Mouse (Mus musculus) splenic B cell, adult 2 months (primary cell): ENCODE measurements around the gene Wdr81.

Source experiments
- DNase-seq: peaks from one replicate; pipeline ENCODE4 v3.0.0-alpha.2; 2011; ENCODE audit warnings: low read depth, low spot score
- H3K27me3 ChIP-seq: 2 replicates; pipeline ENCODE4 v1.6.1; 2012; ENCODE audit warnings: mild to moderate bottlenecking, low read length, moderate library complexity, mixed read lengths; ENCODE audit not compliant: control insufficient read depth, poor library complexity, insufficient read depth, severe bottlenecking
- H3K36me3 ChIP-seq: 2 replicates; pipeline ENCODE4 v1.6.1; 2012; ENCODE audit warnings: mild to moderate bottlenecking, low read length, moderate library complexity, mixed read lengths; ENCODE audit not compliant: control insufficient read depth, poor library complexity, insufficient read depth, severe bottlenecking

Gene Wdr81

GRCm38 (mm10) chr11:75455041-75455736 lies 672 bp upstream of the Wdr81 start:
- peaks cover 3% of the 10 kb centered on the region for H3K36me3 ChIP-seq
- no peaks in the 10 kb centered on the region for H3K27me3 ChIP-seq
- DNase-seq = peak; percentile 84

GRCm38 (mm10) chr11:75452812-75453557 lies 1.5 kb downstream of the Wdr81 start:
- DNase-seq = no peak
- Histone ChIP-seq H3K27me3 (no peaks in the 10 kb centered on the region), H3K36me3 (peaks cover 8% of the 10 kb centered on the region)

DNA sequence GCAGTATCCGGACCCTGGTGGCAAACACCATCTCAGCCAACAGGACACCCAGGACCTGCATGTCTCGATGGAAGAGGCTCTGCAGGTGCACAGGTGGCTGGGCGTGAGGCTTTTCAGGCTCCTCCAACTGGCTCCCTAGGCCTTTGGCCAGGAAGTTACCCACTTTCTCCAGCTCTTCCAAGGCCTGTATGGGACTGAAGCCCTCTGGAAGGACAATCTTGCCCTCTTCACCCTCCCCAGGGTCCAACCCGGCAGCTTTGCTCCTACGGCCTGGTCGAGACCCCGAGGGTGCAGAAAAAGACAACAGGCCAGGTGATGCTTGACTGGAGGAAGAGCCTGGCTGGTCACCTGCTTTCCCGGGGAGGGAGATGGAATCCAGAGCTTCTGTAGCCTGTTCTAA lies 2.4 kb downstream of the Wdr81 start:
- peaks cover 12% of the 10 kb centered on the region for H3K36me3 ChIP-seq
- H3K27me3 ChIP-seq = no peaks in the 10 kb centered on the region
- DNase-seq = no peak

GRCm38 (mm10) chr11:75450936-75451335 lies 3.6 kb downstream of the Wdr81 start:
- peaks cover 14% of the 10 kb centered on the region for H3K36me3 ChIP-seq
- H3K27me3 ChIP-seq = no peaks in the 10 kb centered on the region
- no peak for DNase-seq

DNA sequence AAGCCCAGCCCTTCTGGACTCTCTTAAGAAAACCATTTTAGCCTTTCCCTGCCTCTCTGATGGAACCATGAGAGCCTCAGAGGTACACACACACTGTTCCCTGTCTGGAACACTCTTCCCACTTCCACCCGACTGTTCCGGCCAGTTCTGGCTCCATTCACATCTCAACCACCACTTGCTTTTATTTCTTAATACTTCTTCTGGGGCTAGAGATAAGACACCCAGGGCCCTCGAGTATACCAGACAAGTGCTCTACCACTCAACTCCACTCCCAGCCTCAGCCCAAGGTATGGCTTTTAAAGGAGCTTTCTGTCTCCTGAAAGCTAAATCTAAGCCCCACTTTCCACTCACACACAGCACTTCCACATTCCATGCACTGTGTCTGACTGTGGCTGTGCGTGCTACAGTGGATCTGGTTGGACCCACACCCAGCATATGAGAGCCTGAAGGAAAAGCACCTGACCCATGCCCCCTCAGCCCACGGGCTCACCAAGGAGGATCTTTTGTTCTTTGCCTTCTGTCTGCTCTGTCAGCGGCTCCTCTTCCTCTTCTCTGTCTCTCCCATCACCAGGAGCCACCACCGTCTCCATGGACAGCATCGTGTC lies 4.1 kb downstream of the Wdr81 start:
- DNase-seq = no peak

GRCm38 (mm10) chr11:75449695-75450094 lies 4.8 kb downstream of the Wdr81 start:
- peaks cover 21% of the 10 kb centered on the region for H3K36me3 ChIP-seq
- no peaks in the 10 kb centered on the region for H3K27me3 ChIP-seq
- no peak for DNase-seq

More for the DNA sequence above, 4.1 kb downstream of the Wdr81 start:
- no peaks in the 10 kb centered on the region for H3K27me3 ChIP-seq
- H3K36me3 ChIP-seq = peaks cover 16% of the 10 kb centered on the region

DNA sequence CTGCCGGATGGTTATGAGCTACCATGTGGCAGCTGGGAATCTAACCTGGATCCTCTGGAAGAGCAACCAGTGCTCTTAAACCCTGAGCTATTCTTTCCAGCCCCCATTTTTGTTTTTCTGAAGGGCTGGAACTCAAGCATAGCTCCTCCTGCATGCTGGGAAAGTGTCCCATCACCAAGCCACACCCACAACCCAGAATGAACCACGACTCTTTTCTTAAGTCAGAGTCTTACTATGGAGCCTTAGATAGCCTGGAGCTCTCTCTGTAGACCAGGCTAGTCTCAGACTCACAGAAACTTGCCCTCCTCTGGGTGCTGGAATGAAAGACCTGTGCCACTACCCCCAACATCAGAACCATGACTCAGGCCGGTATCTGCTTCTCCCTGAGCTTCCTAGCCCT lies 5.9 kb downstream of the Wdr81 start:
- DNase-seq = no peak
- Histone ChIP-seq H3K36me3 (peaks cover 23% of the 10 kb centered on the region), H3K27me3 (no peaks in the 10 kb centered on the region)

DNA sequence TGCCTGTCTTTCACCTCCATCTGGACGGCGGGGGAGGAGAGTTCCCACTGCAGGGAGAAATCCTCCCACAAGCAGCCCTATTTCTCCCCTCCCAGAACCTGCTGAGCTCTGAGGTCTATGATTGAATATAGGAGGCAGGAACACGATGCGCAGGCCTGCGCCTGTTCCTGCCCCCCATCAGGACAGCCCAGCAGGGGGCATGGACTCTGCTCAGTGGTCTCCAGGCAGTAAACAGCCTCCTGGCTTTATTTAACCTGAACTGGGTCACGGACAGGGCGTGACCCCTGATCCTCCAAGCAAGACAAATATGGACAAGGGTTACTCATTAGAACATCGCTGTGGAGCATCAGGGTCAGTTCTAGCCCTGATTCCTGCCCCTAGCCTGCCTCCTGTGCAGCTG lies 10.8 kb downstream of the Wdr81 start:
- H3K36me3 ChIP-seq = peaks cover 22% of the 10 kb centered on the region
- no peak for DNase-seq
- H3K27me3 ChIP-seq = no peaks in the 10 kb centered on the region

DNA sequence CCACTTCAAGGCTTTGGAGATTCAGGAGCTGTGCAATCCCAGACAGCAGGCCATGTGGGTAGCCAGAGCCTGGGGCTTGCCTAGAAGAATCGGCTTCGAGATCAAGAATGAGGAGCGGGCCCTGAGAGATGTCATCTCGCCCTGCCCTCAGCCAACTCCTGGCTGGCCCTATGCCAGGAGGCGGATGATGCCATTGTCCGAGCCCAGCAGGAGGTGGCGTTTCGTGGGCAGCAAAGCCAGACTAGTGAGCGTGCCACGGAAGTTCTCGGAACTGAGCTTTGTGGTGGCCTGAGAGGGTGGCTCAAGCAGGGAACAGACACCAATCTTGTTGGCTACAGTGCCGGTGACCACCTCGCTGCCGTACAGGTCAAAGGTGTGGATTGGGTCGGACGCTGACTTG lies 12.9 kb downstream of the Wdr81 start:
- Histone ChIP-seq H3K36me3 (peaks cover 17% of the 10 kb centered on the region), H3K27me3 (no peaks in the 10 kb centered on the region)
- no peak for DNase-seq

GRCm38 (mm10) chr11:75441034-75441433 lies 13.5 kb downstream of the Wdr81 start:
- DNase-seq = no peak
- Histone ChIP-seq H3K36me3 (peaks cover 15% of the 10 kb centered on the region), H3K27me3 (no peaks in the 10 kb centered on the region)

DNA sequence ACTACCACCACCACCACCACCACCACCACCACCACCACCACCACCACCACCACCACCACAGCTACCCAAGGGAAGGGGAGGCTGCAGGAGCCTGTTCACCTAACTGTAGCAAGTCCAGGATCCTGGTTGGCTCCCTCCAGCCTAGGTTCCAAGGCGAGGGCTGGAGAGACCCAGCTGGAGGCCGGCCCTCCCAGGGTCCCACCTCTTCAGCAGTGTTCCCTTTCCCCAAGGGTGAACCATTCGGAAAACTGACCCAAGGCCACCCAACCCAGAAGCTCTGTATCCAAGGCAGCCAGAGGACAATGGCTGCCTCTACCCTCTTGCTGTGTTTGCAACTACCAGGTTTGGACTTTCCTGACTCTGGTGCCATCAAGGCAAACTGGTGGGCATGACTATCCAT lies 14.6 kb downstream of the Wdr81 start:
- no peaks in the 10 kb centered on the region for H3K27me3 ChIP-seq
- no peak for DNase-seq
- H3K36me3 ChIP-seq = peaks cover 9% of the 10 kb centered on the region

- no peaks in the 10 kb centered on the region for H3K27me3 ChIP-seq
- H3K36me3 ChIP-seq = peaks cover 6% of the 10 kb centered on the region
- no peak for DNase-seq
Observed at GRCm38 (mm10) chr11:75439363-75439762, 15.2 kb downstream of the Wdr81 start, which contains the start of gene Serpinf2. Gene Serpinf2 (minus strand): TSS chr11:75439591.

DNA sequence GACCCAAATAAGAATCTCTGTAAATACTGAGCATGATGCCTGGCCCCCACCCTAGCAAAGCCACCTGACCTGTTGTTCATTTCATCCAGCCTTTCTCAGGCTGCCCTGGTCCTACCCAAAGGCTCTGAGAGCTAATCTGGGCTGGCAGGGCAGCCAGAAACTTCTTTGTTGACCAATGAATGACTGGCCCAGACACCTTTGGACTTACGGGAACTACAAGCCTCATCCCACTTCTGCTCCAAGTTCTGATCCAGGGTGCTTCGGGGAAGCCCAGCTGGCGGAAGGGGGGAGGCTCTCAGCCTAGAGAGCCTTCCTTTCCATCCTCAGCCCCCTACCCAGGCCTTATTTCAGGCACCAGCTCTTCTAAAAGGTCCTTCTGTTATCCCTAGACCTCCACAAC lies 15.7 kb downstream of the Wdr81 start:
- H3K27me3 ChIP-seq = no peaks in the 10 kb centered on the region
- H3K36me3 ChIP-seq = peaks cover 6% of the 10 kb centered on the region
- no peak for DNase-seq

DNA sequence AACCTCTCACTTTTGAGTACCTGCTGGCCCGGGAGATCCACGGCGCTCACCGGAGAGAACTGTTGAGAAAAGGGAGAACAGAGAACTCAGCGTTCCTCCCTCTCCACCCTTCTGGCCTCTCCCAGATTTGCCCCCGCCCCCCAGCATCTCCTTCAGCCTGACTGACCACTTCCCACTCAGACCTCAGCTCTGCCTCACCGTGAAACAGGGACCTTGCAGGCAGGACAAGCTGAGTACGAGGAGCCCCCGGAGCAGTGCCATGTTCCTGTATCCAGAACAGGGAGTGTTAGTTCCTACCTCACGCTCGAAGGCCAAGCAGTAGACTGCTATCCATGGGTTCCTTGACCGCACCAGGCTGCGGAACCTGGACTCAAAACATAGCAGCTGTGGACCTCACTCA lies 16.3 kb downstream of the Wdr81 start:
- DNase-seq = no peak
- H3K36me3 ChIP-seq = peaks cover 6% of the 10 kb centered on the region

GRCm38 (mm10) chr11:75434138-75434537 lies 20.4 kb downstream of the Wdr81 start:
- H3K36me3 ChIP-seq = no peaks in the 10 kb centered on the region
- no peak for DNase-seq
- no peaks in the 10 kb centered on the region for H3K27me3 ChIP-seq

More for the DNA sequence above, 16.3 kb downstream of the Wdr81 start:
- no peaks in the 10 kb centered on the region for H3K27me3 ChIP-seq
